Mouse (Mus musculus) MEL (cell line): ENCODE measurements around the gene Otoa.

Source experiments
- CTCF ChIP-seq, 3 experiments: IDR thresholded peaks in 2 of 3; conservative IDR thresholded peaks in 1 of 3; 2 replicates each; pipeline ENCODE4 v1.5.1; 2011 to 2012; ENCODE audit warnings: low read length in 3 of 3, low read depth in 2 of 3, mild to moderate bottlenecking in 2 of 3, improper control_type of control experiment in 1 of 3, inconsistent platforms in 1 of 3, mixed read lengths in 1 of 3, moderate library complexity in 1 of 3; ENCODE audit not compliant: control insufficient read depth in 1 of 3, insufficient read depth in 1 of 3, poor library complexity in 1 of 3, severe bottlenecking in 1 of 3
- POLR2A ChIP-seq, 2 experiments: IDR thresholded peaks; 2 replicates each; pipeline ENCODE4 v1.6.1; 2011 to 2012; ENCODE audit warnings: low read length in 2 of 2, mild to moderate bottlenecking in 2 of 2, control low read depth in 1 of 2, improper control_type of control experiment in 1 of 2, low read depth in 1 of 2, moderate library complexity in 1 of 2; ENCODE audit not compliant: control insufficient read depth in 1 of 2, insufficient read depth in 1 of 2, poor library complexity in 1 of 2
- TBP ChIP-seq: IDR thresholded peaks from 2 replicates; pipeline ENCODE4 v1.8.0; 2011; ENCODE audit warnings: low read depth, low read length, improper control_type of control experiment
- ZC3H11A ChIP-seq: IDR thresholded peaks from 2 replicates; pipeline ENCODE4 v1.6.1; 2012; ENCODE audit warnings: low read depth, mild to moderate bottlenecking, inconsistent platforms, low read length, improper control_type of control experiment

GRCm38 (mm10) chr7:121198933-121199332 is 117.5 kb downstream of the Otoa start:
- TF ChIP-seq POLR2A (IDR thresholded peaks at IDR 0.05; ENCODE audit: control insufficient read depth in 1 of 2, insufficient read depth in 1 of 2, low read depth in 1 of 2, low read length in 2 of 2, poor library complexity in 1 of 2) (no peak), TBP (no peak), ZC3H11A (no peak), CTCF (IDR thresholded peaks at IDR 0.05 in 2 of 3, conservative IDR thresholded peaks at IDR 0.05 in 1 of 3; ENCODE audit: control insufficient read depth in 1 of 3, insufficient read depth in 1 of 3, low read depth in 2 of 3, low read length in 3 of 3, poor library complexity in 1 of 3, severe bottlenecking in 1 of 3) (no peak)
